Mouse (Mus musculus) thymus, postnatal 14 days (tissue): ENCODE data around the gene Agap2.

Experiments
- DNase-seq: peaks from one replicate; pipeline ENCODE4 v3.0.0; 2021

The Agap2 gene

DNA sequence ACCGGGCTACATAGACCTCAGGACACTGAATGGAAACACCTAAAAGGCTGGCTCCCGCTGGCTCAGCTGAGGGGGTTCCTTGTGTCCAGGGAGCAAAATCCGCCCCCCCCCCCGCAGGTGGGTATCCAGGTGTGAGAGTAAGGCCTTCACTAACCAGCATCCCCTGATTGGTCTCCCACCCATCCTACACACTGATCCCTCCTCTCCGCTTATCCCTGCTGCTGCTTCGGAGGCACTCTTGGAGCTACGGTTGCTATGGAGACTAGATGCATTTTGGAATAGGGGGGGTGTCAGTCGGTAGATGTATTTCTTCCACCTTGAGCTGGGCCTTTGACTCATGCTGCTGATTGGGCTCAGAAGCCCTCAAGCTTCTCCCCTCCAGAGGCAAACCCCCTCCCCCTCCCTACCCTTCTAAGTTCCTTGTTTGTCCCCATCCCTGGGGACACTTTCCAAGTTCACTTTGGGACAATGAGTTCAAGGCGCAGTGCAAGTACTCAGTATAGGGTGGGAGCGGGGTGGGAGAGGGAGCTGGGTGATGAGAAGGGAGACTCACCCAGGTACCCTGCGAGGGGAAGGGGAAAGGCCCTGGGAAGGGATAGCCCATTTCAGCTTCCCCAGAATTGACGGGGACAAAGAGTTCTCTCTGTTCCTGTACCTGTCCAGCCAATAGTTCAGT lies 3.1 kb downstream of the Agap2 start:
- no peak for DNase-seq

DNA sequence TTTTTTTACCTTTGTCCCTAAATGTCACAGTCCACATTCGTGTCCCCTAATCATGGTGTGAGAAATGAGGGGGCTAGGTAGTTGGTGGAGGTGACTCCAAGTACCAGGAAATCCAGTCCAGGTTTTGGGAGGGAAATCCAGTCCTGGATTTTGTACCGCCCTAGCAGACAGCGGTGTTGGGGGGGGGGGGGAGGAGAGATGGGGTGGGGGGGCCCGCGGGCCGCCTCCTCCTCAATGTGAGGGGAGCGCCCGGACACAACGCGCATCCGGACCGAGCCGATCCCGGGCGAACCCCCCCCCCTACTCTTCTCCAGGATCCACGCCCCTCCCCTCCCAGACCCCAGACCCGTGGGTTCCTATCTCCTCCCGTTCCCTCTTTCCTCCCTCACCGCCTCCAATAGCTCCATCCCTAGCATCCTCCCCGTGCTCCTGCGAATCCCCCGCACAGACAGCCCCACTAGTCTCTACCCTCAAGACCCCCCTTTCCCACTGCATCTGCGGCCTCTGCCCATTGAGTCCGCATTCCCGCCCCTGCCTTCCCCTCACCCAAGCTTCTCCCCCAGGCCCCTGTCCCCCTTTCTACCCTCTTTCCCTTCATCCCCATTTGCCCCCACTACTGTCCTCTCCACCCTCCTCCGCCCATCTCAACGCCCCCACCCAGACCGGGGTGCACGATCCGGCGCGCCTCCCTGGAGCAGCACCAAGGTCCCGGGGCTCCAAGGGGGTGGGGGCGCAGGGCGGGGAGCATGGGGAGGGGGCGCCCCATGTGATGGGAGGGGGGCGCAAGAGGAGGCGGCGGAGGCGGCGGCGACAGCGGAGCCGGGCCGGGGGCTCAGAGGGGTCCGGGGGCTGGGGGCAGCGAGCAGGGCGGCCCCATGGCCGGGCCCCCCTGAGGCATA lies 3.8 kb downstream of the Agap2 start:
- no peak for DNase-seq

DNA sequence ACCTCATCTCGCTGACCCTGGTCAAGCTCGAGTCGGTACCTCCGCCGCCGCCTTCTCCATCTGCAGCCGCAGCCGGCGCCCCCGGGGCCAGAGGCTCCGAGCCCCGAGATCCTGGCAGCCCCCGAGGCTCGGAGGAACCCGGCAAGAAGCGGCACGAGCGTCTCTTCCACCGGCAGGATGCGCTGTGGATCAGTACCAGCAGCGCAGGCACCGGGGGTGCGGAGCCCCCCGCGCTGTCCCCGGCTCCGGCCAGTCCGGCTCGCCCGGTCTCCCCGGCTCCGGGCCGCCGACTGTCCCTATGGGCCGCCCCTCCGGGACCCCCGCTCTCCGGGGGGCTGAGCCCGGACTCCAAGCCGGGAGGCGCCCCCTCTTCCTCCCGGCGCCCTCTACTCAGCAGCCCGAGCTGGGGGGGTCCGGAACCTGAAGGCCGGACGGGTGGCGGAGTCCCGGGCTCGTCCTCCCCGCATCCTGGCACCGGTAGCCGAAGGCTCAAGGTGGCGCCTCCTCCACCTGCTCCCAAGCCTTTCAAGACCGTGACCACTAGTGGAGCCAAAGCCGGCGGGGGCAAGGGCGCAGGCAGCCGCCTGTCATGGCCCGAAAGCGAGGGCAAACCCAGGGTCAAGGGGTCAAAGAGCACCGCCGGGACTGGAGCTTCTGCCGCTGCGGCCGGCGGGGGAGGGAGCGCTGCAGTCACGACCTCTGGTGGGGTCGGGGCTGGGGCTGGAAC lies 4.7 kb downstream of the Agap2 start:
- DNase-seq = no peak

DNA sequence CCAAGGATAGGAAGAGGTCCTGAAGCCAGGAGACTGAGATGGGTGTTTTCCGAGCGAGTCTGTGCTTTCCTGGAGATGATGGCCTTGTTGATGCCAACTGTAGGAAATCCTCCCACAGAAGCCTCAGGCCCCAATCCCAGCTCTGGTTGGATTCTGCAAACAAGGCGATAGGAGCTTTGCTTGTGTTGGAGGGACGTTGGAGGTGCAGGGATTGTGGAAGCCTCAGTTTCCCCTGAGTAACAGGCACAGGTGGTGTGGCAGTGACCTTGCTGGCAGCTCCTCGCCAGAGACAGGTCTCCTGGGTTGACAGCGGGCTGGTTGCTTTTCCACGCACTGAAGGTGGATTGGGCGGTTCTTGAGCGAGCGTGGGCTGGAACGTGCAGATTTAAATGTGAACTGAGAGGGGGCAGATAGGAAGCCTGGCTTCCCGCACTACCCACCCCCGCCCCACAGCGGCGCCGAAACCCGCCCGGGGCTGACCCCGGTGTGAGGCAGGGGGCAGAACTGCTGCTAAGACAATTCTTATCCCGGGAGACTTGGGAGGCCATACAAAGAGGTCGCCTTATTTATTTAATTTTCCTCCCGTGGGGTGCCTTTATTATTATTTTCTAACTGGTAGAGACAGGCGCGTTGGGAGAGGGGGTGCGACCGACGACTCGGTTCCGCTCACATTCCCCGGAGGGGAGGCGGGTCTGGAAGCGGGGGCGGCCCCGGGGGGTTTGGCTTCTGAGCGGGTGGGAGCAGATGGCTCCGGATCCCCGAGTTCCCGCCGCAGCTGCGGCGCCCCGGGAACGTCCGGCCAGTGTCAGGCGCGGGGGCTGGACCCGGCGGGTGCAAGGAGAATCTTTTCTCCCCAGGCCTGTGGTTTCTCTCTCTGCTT lies 6.1 kb downstream of the Agap2 start:
- DNase-seq = no peak

DNA sequence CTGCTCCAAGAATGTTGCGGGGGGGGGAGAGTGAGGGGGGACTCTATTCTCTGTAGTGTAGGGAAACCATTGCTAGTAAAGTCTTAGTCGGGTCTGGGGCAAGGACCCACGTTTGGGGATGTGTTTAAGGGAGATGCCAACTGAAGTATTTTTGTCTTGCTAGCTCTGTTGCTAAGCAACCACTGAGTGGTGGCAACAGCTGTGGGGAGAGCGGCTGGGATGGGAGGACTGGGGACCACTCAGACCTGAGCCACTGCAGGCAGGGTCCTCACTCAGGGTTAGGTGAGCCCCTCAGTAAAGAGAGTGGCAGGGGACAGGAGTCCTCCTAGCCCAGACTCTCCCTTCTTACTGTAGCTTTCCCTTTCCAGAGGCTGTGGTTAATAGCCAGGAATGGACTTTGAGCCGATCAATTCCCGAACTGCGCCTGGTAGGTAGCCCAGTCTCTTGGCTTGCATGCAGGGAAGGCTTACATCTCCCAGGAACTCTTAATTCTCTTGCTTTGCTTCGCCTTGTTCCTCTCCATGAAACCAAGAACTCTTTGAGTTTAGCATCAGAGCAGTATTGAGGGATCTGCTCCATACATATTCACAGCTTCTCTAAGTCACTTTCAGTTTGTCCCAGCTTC lies 7.0 kb downstream of the Agap2 start:
- DNase-seq = no peak

DNA sequence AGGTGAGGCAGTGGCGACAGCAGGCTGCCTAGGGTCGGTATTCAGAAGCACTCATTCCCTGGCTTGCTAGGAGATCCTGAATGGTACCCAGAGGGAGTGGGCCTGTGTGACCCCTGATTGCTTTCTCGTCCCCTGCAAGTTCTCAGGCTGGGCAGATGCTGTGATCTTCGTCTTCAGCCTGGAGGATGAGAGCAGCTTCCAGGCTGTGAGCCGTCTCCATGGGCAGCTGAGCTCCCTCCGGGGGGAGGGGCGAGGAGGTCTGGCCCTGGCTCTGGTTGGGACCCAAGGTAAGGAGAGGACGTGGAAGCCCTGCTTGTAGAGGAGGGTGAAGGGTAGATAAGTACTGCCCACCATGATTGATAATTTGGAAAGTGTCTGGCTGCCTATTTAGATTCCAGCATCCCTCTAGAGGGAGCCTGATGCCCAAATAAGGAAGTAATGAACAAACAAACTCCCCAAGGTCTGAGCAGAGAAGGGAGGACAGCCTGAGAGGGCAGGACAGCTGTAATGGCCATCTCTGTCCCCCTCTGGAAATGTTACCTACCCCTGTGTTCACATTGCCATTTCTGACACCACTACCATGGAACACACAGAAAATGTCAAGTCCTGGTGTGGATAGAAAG lies 8.3 kb downstream of the Agap2 start:
- DNase-seq = no peak

DNA sequence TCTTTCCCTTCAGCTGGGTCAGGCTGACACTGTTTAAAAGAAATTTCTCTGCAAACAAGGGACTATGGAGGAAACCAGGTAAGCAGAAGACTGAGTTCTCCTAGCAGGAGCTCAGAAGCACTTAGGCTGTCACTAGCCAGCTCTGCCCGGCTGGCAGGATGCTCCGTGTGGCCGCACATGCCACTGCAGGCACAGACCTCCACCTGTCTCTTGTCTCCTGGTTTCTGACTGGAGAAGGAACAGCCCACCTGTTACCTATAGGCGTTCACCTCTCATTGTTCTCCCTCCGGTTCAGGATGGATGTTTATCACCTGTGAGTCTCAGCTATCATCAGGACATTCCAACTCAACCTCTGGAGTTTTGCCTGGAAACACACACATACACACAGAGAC lies 8.8 kb downstream of the Agap2 start:
- DNase-seq = no peak

DNA sequence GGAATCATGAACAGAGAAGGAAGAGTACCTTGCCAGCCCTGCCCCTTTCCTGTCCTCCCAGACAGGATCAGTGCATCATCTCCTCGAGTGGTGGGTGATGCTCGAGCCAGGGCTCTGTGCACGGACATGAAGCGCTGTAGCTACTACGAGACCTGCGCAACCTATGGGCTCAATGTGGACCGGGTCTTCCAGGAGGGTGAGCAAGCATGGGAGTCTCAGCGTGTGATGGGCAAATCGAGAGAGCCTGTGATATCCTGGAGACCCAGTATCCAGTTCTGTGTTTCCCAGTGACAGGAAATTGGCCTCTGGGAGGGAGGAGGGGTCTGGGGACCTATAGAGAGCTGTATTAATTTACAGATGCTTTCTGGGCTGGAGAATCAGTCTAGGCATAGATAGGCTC lies 10.0 kb downstream of the Agap2 start:
- no peak for DNase-seq

DNA sequence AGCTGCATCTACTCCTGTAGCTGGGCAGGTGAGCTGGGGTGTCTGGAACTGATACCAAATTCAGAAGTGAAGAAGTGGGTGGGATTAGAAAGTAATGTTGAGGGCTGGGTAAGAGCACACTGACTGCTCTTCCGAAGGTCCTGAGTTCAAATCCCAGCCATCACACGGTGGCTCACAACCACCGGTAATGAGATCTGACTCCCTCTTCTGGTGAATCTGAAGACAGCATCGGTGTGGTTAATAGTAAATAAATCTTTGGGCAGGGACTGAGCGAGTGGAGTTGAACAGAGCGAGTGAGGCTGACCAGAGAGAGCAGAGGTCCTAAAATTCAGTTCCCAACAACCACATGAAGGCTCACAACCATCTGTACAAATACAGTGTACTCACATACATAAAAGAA lies 10.5 kb downstream of the Agap2 start:
- no peak for DNase-seq

DNA sequence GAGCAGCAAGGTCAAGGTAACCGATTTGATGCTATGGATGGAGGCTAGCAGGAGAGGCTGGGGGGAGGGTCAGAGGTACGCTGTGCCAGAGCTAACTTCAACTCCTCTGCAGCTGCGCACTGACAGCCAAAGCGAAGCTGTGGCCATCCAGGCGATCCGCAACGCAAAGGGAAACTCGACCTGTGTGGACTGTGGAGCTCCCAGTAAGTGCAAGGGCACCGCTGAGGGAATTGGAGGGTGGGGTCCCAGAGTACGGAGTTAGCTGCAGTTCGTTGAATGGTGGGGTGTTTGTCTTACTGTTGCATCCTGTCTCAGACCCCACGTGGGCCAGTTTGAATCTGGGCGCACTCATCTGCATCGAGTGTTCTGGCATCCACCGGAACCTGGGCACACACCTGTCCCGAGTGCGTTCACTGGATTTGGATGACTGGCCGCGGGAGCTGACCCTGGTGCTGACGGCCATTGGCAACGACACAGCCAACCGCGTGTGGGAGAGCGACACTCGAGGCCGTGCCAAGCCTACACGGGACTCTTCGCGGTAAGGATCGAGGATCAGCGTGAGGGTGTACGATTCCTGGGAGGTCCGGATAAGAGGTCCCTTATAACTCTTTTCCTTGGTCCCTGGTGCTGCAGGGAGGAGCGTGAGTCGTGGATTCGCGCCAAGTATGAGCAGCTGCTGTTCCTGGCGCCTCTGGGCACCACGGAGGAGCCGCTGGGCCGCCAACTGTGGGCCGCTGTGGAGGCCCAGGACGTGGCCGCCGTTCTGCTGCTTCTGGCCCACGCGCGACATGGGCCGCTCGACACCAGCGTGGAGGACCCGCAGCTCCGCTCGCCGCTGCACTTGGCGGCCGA lies 15.7 kb downstream of the Agap2 start:
- DNase-seq = no peak

DNA sequence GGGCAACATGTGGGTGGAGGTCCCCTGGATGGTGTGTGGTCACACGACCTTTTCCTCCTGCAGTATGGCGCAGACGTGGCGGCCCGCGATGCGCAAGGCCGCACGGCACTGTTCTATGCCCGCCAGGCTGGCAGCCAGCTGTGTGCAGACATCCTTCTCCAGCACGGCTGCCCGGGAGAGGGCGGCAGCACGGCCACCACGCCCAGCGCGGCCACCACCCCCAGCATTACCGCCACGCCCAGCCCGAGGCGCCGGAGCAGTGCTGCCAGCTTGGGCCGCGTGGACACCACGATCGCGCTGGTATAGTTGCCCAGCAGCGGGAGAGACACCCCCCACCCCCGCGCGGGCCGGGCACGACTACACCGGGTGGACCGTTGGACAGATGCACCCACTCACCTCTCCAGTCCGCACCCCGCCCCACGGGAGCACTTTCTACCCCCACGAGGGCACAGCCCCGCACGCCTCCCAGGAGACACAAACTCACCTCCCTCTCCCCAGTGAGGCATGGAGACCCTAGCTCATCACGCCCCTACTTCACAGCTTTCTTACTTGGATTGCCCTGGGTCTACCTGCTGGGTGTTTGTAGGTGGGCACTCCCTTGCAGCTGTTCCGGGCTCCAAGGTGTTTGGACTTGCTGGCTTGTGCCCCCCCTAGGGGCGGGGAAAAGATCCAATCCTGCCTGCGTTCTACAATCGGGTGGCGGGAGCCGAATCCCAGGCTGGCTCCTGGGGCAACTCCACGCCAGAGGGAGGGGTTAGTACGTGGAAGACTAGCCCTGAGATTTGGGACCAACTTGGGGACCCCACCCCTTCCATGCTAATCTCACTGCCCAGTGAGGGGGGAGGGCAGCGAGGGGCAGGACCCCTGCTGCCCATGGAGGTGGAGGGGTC lies 16.7 kb downstream of the Agap2 start:
- no peak for DNase-seq

DNA sequence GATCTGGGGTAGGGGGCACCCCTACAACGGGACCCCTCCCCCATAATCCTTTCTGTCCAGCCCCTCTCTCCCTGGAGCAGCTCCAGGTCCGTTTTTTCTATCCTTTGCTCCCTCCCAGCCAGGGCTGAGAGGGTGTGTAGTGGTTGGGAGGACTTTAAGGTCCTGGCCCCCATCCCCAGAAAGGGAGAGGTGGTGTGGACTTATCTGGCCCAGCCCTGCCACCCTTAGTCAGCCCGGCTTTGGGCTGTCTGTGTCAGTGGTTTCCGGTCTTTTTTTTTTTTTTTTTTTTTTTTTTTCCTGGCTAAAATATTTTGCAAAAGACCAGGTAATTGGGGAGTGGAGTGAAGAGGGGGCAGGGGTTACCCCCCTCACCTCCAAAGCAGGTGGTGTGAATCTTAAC lies 17.7 kb downstream of the Agap2 start:
- no peak for DNase-seq

DNA sequence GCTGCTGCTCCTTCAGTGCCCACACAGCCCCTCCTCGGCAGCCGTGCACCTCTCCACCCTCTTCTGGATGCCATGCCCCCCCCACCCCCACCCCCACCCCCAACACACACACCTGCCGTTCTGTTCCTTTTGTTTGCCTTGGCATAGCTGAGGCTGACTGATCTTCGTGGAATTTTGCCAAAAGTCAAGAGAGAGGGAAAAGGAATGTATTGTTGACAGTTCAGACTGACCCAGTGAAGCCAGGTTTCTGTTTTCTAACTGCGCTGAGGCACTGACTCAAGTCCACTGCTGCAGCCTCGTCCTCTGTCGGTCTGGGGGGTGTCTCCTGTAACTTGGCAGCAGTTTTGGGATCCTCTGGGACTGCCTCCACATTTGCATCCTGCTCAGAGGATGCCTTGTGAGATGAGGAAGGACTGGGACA lies 19.3 kb downstream of the Agap2 start:
- no peak for DNase-seq

DNA sequence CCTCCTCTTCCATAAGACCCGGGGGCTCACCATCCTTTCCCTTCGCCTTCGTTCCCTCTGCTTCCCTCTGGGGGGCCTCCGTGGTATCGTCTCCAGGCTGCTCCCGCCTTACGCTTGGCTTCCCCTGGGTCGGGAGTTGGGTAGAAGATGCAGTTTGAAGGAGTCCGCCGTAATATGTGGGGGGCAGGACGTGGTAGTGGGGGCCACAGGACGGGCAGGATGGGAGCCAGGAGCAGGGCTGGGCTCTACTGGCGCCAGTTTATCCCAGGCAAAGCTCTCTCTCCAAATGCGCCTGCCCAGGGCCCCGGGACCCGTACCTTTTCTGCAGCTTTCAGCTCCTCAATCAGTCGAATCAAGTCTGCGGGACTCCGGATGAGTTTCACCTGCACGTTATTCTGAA lies 23.4 kb downstream of the Agap2 start:
- no peak for DNase-seq

DNA sequence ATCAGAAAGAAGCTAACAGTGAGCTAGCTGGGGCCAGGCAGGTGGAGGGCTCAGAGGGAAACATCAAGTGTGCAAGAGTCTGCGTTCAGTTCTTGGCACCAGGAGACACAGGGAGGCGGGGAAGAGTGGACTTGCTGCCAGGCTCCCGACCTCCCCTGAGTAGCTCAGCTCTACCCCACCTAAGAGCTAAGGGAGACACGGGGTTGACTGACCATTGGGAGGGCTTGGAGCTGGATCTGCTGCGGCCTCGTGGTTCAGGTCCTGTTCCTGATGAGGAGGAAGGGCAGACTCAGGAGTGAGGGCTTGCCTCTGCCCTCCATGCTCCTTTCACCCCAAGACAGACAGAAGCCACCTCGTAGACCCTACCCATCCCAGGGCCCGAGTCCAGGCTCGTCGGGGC lies 24.1 kb downstream of the Agap2 start:
- no peak for DNase-seq

DNA sequence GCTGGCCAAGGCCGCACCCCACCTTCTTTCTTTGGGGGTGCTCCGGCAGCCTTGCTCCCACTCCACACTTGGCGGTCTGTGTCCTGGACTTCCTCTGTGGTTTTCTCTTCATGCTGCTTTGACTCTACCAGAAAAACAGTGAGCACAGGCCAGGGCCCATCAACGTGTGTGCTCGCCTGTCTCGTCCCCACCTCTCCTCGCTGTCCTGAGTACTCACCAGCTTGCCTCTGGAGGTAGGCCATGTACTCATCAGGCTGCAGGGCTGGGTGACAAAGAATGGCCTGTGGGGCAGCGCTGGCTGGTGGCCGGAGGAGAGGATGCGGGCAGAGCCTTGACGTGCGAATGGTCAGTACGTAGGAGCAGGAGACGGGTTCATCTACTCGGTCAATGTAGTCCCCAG lies 24.8 kb downstream of the Agap2 start:
- no peak for DNase-seq

DNA sequence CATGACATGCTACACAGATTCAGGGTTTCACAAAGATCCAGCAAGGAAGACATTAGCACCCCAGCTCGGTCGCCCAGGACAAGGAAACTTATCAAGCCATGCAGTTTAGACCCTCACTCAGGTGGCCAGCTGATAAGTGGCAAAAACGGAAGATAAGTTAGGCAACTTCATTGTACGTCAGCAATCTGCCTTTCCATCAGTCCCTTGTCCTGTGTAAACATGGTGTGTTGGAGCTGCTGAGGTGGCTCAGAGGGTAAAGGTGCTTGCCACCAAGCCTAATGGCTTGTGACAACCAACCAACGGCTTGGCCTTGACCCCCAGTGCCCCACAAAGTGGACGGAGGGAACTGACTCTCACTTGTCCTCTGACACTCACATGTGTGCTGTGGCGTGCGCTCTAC lies 25.3 kb downstream of the Agap2 start:
- DNase-seq = no peak

DNA sequence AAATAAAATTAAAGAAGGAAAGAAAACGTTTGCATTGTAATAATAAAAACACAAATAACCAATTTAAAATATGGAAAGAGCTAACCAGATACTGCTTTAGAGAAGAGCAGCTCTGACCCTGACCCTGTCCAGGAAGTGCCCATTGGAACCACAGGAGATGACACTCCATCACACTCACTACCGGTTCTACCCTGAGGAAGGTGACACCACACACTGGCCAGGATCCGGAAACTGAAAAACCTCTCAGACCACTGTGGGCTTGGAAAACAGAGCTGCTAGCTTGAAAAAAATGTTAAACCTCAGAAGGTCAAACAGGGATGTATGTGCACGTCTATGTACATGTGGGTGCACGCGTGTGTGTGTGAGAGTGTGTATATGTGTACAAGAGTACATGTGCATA lies 26.1 kb downstream of the Agap2 start:
- no peak for DNase-seq

DNA sequence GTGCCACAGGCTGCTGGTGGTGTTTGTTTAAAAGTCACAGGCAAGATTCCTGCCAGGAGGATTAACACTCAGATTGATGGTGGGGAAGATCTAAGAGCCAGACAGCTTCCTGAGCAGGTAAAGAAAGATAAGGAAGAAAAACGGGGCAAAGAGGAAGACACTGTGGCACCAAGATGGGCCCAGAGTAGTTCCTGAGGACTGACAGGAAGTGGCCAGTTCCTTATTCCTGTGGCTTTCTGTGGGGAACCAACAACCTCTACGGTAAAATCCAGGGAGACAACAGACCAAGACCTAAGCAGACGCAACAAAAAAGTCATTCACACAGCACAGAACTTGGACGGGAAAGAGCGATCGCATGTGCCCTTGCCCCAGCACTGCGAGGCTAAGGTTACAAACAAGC lies 28.5 kb downstream of the Agap2 start:
- no peak for DNase-seq
